Mouse (Mus musculus) embryo, embryonic 10.5 days (tissue): ENCODE data around the gene Efemp1.

Source experiments
- DNase-seq: peaks from one replicate; pipeline ENCODE4 v3.0.0-alpha.2; 2015; ENCODE audit warnings: low spot score

Gene Efemp1

GRCm38 (mm10) chr11:28939651-28940050, 86.6 kb downstream of the Efemp1 start:
- DNase-seq: no peak

- DNase-seq: no peak
Observed at GRCm38 (mm10) chr11:28951586-28952210, 98.7 kb downstream of the Efemp1 start.

- DNase-seq: no peak
Observed at GRCm38 (mm10) chr11:28954673-28955304, 101.8 kb downstream of the Efemp1 start.

GRCm38 (mm10) chr11:28955305-28955701, 102.3 kb downstream of the Efemp1 start:
- DNase-seq: no peak

GRCm38 (mm10) chr11:28961381-28961780, 108.4 kb downstream of the Efemp1 start:
- no peak for DNase-seq
